Mouse (Mus musculus) MEL (cell line): ENCODE data around the gene Col15a1. TPM values are rescaled to one million over a fixed set of nuclear protein-coding genes. Genes with fewer than 3 reads are reported as not detected.
A peak's percentile ranks its signal among the peaks of the same experiment; 100 is the strongest.

Source experiments
- DNase-seq: peaks from one replicate; pipeline ENCODE4 v3.0.0; 2011; ENCODE audit warnings: low read depth, low spot score
- H3K27ac ChIP-seq: 2 replicates; pipeline ENCODE4 v1.5.1; 2012; ENCODE audit warnings: low read depth, mild to moderate bottlenecking, control low read depth, low read length, moderate library complexity; ENCODE audit not compliant: control insufficient read depth
- H3K27me3 ChIP-seq, 2 experiments: fragments of 150-350 bp in 1 of 2; sonication (generic) in 1 of 2; 2 replicates each; pipeline ENCODE4 v1.6.1; 2012; ENCODE audit warnings: low read length in 2 of 2, mild to moderate bottlenecking in 2 of 2, improper control_type of control experiment in 1 of 2, moderate library complexity in 1 of 2; ENCODE audit not compliant: insufficient read depth in 2 of 2, control insufficient read depth in 1 of 2
- H3K36me3 ChIP-seq, 2 experiments: 2 replicates each; pipeline ENCODE4 v1.6.1; 2012 to 2014; ENCODE audit warnings: low read length in 2 of 2, improper control_type of control experiment in 1 of 2, inconsistent platforms in 1 of 2, mild to moderate bottlenecking in 1 of 2; ENCODE audit not compliant: insufficient read depth in 2 of 2, control insufficient read depth in 1 of 2
- H3K4me1 ChIP-seq, 2 experiments: fragments of 150-350 bp in 1 of 2; sonication (generic) in 1 of 2; 2 replicates each; pipeline ENCODE4 v1.6.1; 2012; ENCODE audit warnings: low read length in 2 of 2, improper control_type of control experiment in 1 of 2, mild to moderate bottlenecking in 1 of 2; ENCODE audit not compliant: insufficient read depth in 2 of 2, control insufficient read depth in 1 of 2
- H3K4me3 ChIP-seq, 2 experiments: fragments of 150-350 bp in 1 of 2; sonication (generic) in 1 of 2; 2 replicates each; pipeline ENCODE4 v1.5.1; 2012; ENCODE audit warnings: low read depth in 2 of 2, low read length in 2 of 2, mild to moderate bottlenecking in 2 of 2, moderate library complexity in 2 of 2, control low read depth in 1 of 2, improper control_type of control experiment in 1 of 2; ENCODE audit not compliant: control insufficient read depth in 1 of 2, insufficient read depth in 1 of 2
- H3K79me2 ChIP-seq: 2 replicates; pipeline ENCODE4 v1.6.1; 2012; ENCODE audit warnings: mild to moderate bottlenecking, low read length, moderate library complexity; ENCODE audit not compliant: control insufficient read depth, poor library complexity, insufficient read depth
- H3K9ac ChIP-seq: 2 replicates; pipeline ENCODE4 v1.6.1; 2012; ENCODE audit warnings: low read depth, mild to moderate bottlenecking, control low read depth, low read length, moderate library complexity; ENCODE audit not compliant: control insufficient read depth, poor library complexity, severe bottlenecking
- H3K9me3 ChIP-seq: fragments of 150-350 bp; sonication (generic); replicated peaks from 2 replicates; pipeline ENCODE4 v1.6.1; 2012; ENCODE audit warnings: mild to moderate bottlenecking, low read length, improper control_type of control experiment, moderate library complexity; ENCODE audit not compliant: insufficient read depth
- BHLHE40 ChIP-seq: IDR thresholded peaks from 2 replicates; pipeline ENCODE4 v1.6.1; 2012; ENCODE audit warnings: low read depth, mild to moderate bottlenecking, inconsistent platforms, low read length, improper control_type of control experiment, borderline replicate concordance
- CHD1 ChIP-seq: IDR thresholded peaks from 2 replicates; pipeline ENCODE4 v1.6.1; 2012; ENCODE audit warnings: low read depth, mild to moderate bottlenecking, inconsistent platforms, low read length, improper control_type of control experiment
- CHD2 ChIP-seq: IDR thresholded peaks from 2 replicates; pipeline ENCODE4 v1.6.1; 2011; ENCODE audit warnings: low read length, improper control_type of control experiment
- CTCF ChIP-seq, 3 experiments: IDR thresholded peaks in 2 of 3; conservative IDR thresholded peaks in 1 of 3; 2 replicates each; pipeline ENCODE4 v1.5.1; 2011 to 2012; ENCODE audit warnings: low read length in 3 of 3, low read depth in 2 of 3, mild to moderate bottlenecking in 2 of 3, improper control_type of control experiment in 1 of 3, inconsistent platforms in 1 of 3, mixed read lengths in 1 of 3, moderate library complexity in 1 of 3; ENCODE audit not compliant: control insufficient read depth in 1 of 3, insufficient read depth in 1 of 3, poor library complexity in 1 of 3, severe bottlenecking in 1 of 3
- E2F4 ChIP-seq: IDR thresholded peaks from 2 replicates; pipeline ENCODE4 v1.6.1; 2011; ENCODE audit warnings: low read depth, low read length, improper control_type of control experiment, borderline replicate concordance
- ELF1 ChIP-seq: IDR thresholded peaks from 2 replicates; pipeline ENCODE4 v1.6.1; 2014; ENCODE audit warnings: low read depth, mild to moderate bottlenecking, inconsistent platforms, low read length, improper control_type of control experiment, moderate library complexity
- ETS1 ChIP-seq: IDR thresholded peaks from 2 replicates; pipeline ENCODE4 v1.6.1; 2012; ENCODE audit warnings: low read depth, mild to moderate bottlenecking, inconsistent platforms, low read length, improper control_type of control experiment, moderate library complexity
- GABPA ChIP-seq: IDR thresholded peaks from 2 replicates; pipeline ENCODE4 v1.6.1; 2012; ENCODE audit warnings: low read depth, mild to moderate bottlenecking, inconsistent platforms, low read length, improper control_type of control experiment, moderate library complexity
- GATA1 ChIP-seq: IDR thresholded peaks from 2 replicates; pipeline ENCODE4 v1.6.1; 2011; ENCODE audit warnings: low read depth, low read length, improper control_type of control experiment
- KAT2A ChIP-seq: conservative IDR thresholded peaks from 2 replicates; pipeline ENCODE4 v1.6.1; 2012; ENCODE audit warnings: low read depth, low read length, improper control_type of control experiment, inconsistent platforms
- MAFK ChIP-seq: IDR thresholded peaks from 2 replicates; pipeline ENCODE4 v1.6.1; 2011; ENCODE audit warnings: low read depth, mild to moderate bottlenecking, low read length, improper control_type of control experiment, borderline replicate concordance
- MAX ChIP-seq: IDR thresholded peaks from 2 replicates; pipeline ENCODE4 v1.6.1; 2011; ENCODE audit warnings: low read length, improper control_type of control experiment
- MAZ ChIP-seq: IDR thresholded peaks from 2 replicates; pipeline ENCODE4 v1.6.1; 2012; ENCODE audit warnings: low read depth, mild to moderate bottlenecking, inconsistent platforms, low read length, improper control_type of control experiment
- MEF2A ChIP-seq: IDR thresholded peaks from 2 replicates; pipeline ENCODE4 v1.6.1; 2014; ENCODE audit warnings: low read depth, mild to moderate bottlenecking, inconsistent platforms, low read length, improper control_type of control experiment; ENCODE audit not compliant: poor library complexity, insufficient replicate concordance, severe bottlenecking; ENCODE audit errors: extremely low read depth
- MXI1 ChIP-seq: IDR thresholded peaks from 2 replicates; pipeline ENCODE4 v1.6.1; 2011; ENCODE audit warnings: mild to moderate bottlenecking, low read depth, low read length, improper control_type of control experiment
- NELFE ChIP-seq: IDR thresholded peaks from 2 replicates; pipeline ENCODE4 v1.6.1; 2011; ENCODE audit warnings: low read depth, low read length, improper control_type of control experiment
- POLR2A ChIP-seq, 2 experiments: IDR thresholded peaks; 2 replicates each; pipeline ENCODE4 v1.6.1; 2011 to 2012; ENCODE audit warnings: low read length in 2 of 2, mild to moderate bottlenecking in 2 of 2, control low read depth in 1 of 2, improper control_type of control experiment in 1 of 2, low read depth in 1 of 2, moderate library complexity in 1 of 2; ENCODE audit not compliant: control insufficient read depth in 1 of 2, insufficient read depth in 1 of 2, poor library complexity in 1 of 2
- POLR2AphosphoS2 ChIP-seq: IDR thresholded peaks from 2 replicates; pipeline ENCODE4 v1.6.1; 2011; ENCODE audit warnings: low read length, improper control_type of control experiment
- POLR2AphosphoS5 ChIP-seq: IDR thresholded peaks from 2 replicates; pipeline ENCODE4 v1.6.1; 2012; ENCODE audit warnings: low read depth, borderline replicate concordance, mild to moderate bottlenecking, inconsistent platforms, low read length, moderate library complexity, mixed read lengths
- SIN3A ChIP-seq: IDR thresholded peaks from 2 replicates; pipeline ENCODE4 v1.6.1; 2012; ENCODE audit warnings: low read length, improper control_type of control experiment, inconsistent platforms
- SMC3 ChIP-seq: IDR thresholded peaks from 2 replicates; pipeline ENCODE4 v1.6.1; 2011; ENCODE audit warnings: low read depth, low read length, improper control_type of control experiment
- TAL1 ChIP-seq: IDR thresholded peaks from 2 replicates; pipeline ENCODE4 v1.6.1; 2012; ENCODE audit warnings: mild to moderate bottlenecking, inconsistent platforms, low read length, moderate library complexity, mixed read lengths
- TCF12 ChIP-seq: IDR thresholded peaks from 2 replicates; pipeline ENCODE4 v1.6.1; 2014; ENCODE audit warnings: low read depth, mild to moderate bottlenecking, inconsistent platforms, low read length, improper control_type of control experiment, moderate library complexity
- UBTF ChIP-seq: IDR thresholded peaks from 2 replicates; pipeline ENCODE4 v1.6.1; 2012; ENCODE audit warnings: low read depth, mild to moderate bottlenecking, inconsistent platforms, low read length, improper control_type of control experiment, moderate library complexity, borderline replicate concordance; ENCODE audit not compliant: insufficient read depth
- USF1 ChIP-seq: IDR thresholded peaks from 2 replicates; pipeline ENCODE4 v1.6.1; 2014; ENCODE audit warnings: low read depth, mild to moderate bottlenecking, inconsistent platforms, low read length, improper control_type of control experiment, moderate library complexity
- USF2 ChIP-seq, 2 experiments: IDR thresholded peaks; 2 replicates each; pipeline ENCODE4 v1.6.1; 2011 to 2012; ENCODE audit warnings: improper control_type of control experiment in 2 of 2, low read length in 2 of 2, borderline replicate concordance in 1 of 2, inconsistent platforms in 1 of 2, low read depth in 1 of 2, mild to moderate bottlenecking in 1 of 2; ENCODE audit not compliant: insufficient read depth in 1 of 2
- ZC3H11A ChIP-seq: IDR thresholded peaks from 2 replicates; pipeline ENCODE4 v1.6.1; 2012; ENCODE audit warnings: low read depth, mild to moderate bottlenecking, inconsistent platforms, low read length, improper control_type of control experiment
- ZKSCAN1 ChIP-seq: IDR thresholded peaks from 2 replicates; pipeline ENCODE4 v1.6.1; 2012; ENCODE audit warnings: low read depth, mild to moderate bottlenecking, inconsistent platforms, low read length, improper control_type of control experiment, moderate library complexity
- ZMIZ1 ChIP-seq: IDR thresholded peaks from 2 replicates; pipeline ENCODE4 v1.6.1; 2012; ENCODE audit warnings: low read depth, mild to moderate bottlenecking, inconsistent platforms, low read length, improper control_type of control experiment, moderate library complexity
- ZNF384 ChIP-seq: IDR thresholded peaks from 2 replicates; pipeline ENCODE4 v1.6.1; 2012; ENCODE audit warnings: low read depth, mild to moderate bottlenecking, inconsistent platforms, low read length, improper control_type of control experiment
- polyA plus RNA-seq, 2 experiments: library from polyadenylated mRNA; stranded (reverse) in 1 of 2; unstranded in 1 of 2; fragments of >175 nt in 1 of 2; fragments of >200 nt in 1 of 2; gene quantifications; 2 replicates each; pipeline versions ENCODE4 v1.2.1 to v1.2.4; 2012; ENCODE audit warnings: low replicate concordance in 2 of 2, low read depth in 1 of 2; ENCODE audit not compliant: insufficient read length in 2 of 2, insufficient read depth in 1 of 2, missing spikeins in 1 of 2
- total RNA-seq: library from RNA; depleted of rRNA; stranded (reverse); fragments of 300-350 nt; gene quantifications from 2 replicates; pipeline ENCODE4 v1.2.3, GENCODE M21; 2012

Gene Col15a1
- total and polyA plus RNA-seq, 3 experiments = 2.2 to 2.6 TPM; not detected in 1

- Histone ChIP-seq H3K27ac (peak overlapping the region; percentile 61; the same call in 1 of the 2 replicates), H3K27me3 (no peaks in the 10 kb centered on the region), H3K4me3 (no peak overlapping the region), H3K9me3 (no peaks in the 10 kb centered on the region), H3K36me3 (peaks cover 0 to 42% of the 10 kb centered on the region in 2 experiments; a peak in 2 of 4 replicates)
- peak; percentile 33 for DNase-seq
- TF ChIP-seq TAL1 = no peak
- TF ChIP-seq POLR2AphosphoS5 = no peak
- no peak for TF ChIP-seq KAT2A
- TF ChIP-seq NELFE = 0 out of 2 replicates have a peak, but pooled peaks have one; percentile 5
- no peak for TF ChIP-seq POLR2A (IDR thresholded peaks at IDR 0.05; ENCODE audit: control insufficient read depth in 1 of 2, insufficient read depth in 1 of 2, low read depth in 1 of 2, low read length in 2 of 2, poor library complexity in 1 of 2)
- TF ChIP-seq, all 39 proteins: peak for 1
- H3K4me1 ChIP-seq = peaks cover 15 to 49% of the 10 kb centered on the region in 2 experiments
- no peaks in the 10 kb centered on the region for H3K79me2 ChIP-seq
- no peak overlapping the region for H3K9ac ChIP-seq
These were observed 27.4 kb downstream of the Col15a1 start for GRCm38 (mm10) chr4:47235312-47235711.

- peaks cover 0 to 42% of the 10 kb centered on the region in 2 experiments; a peak in 2 of 4 replicates for H3K36me3 ChIP-seq
- H3K4me3 ChIP-seq = peak overlapping the region in 1 of 2 experiments; percentile 42; a peak in 2 of 4 replicates
- peak overlapping the region; percentile 61 for H3K27ac ChIP-seq
- TF ChIP-seq BHLHE40 (no peak), SMC3 (no peak), MXI1 (no peak; the same call in 1 of the 2 replicates), UBTF (no peak), CHD1 (no peak), USF2 (IDR thresholded peaks at IDR 0.05; ENCODE audit: borderline replicate concordance in 1 of 2, insufficient read depth in 1 of 2, low read depth in 1 of 2, low read length in 2 of 2) (no peak), ZKSCAN1 (no peak), GATA1 (peak; percentile 76), ETS1 (peak; percentile 52; the same call in 1 of the 2 replicates), USF1 (no peak), ZNF384 (no peak), POLR2AphosphoS5 (no peak), SIN3A (peak; percentile 63), MAFK (no peak), CHD2 (peak; percentile 31; the same call in 1 of the 2 replicates), POLR2A (IDR thresholded peaks at IDR 0.05; ENCODE audit: control insufficient read depth in 1 of 2, insufficient read depth in 1 of 2, low read depth in 1 of 2, low read length in 2 of 2, poor library complexity in 1 of 2) (no peak), ELF1 (peak; percentile 18; the same call in 1 of the 2 replicates), TCF12 (peak; percentile 83), CTCF (IDR thresholded peaks at IDR 0.05 in 2 of 3, conservative IDR thresholded peaks at IDR 0.05 in 1 of 3; ENCODE audit: control insufficient read depth in 1 of 3, insufficient read depth in 1 of 3, low read depth in 2 of 3, low read length in 3 of 3, poor library complexity in 1 of 3, severe bottlenecking in 1 of 3) (no peak), E2F4 (no peak; the same call in 1 of the 2 replicates), MAZ (no peak), MAX (peak; percentile 53), POLR2AphosphoS2 (no peak), NELFE (0 out of 2 replicates have a peak, but pooled peaks have one; percentile 12), MEF2A (no peak), ZC3H11A (no peak), ZMIZ1 (0 out of 2 replicates have a peak, but pooled peaks have one; percentile 41), GABPA (no peak)
These were observed 28.1 kb downstream of the Col15a1 start for GRCm38 (mm10) chr4:47236104-47236503.

More at GRCm38 (mm10) chr4:47236104-47236503, 28.1 kb downstream of the Col15a1 start:
- no peaks in the 10 kb centered on the region for H3K9me3 ChIP-seq
- H3K79me2 ChIP-seq = no peaks in the 10 kb centered on the region
- DNase-seq = peak; percentile 63
- H3K4me1 ChIP-seq = peaks cover 15 to 49% of the 10 kb centered on the region in 2 experiments
- H3K27me3 ChIP-seq = no peaks in the 10 kb centered on the region; a peak in 1 of 4 replicates
- no peak overlapping the region for H3K9ac ChIP-seq
